Mouse (Mus musculus) gastrocnemius, adult 2 months (tissue): ENCODE measurements at regions not wholly inside any gene's neighbourhood (a gene's known extent, or its start where the extent isn't known, plus 50 kb on each side); places are given as distances from the start of the nearest gene placed in this dataset.

Source experiments
- DNase-seq: peaks from one replicate; pipeline ENCODE4 v3.0.0; 2022
- H3K27ac ChIP-seq: fragments of 200-600 bp; 2 replicates; pipeline ENCODE4 v1.8.1; 2022; ENCODE audit warnings: mild to moderate bottlenecking
- H3K4me3 ChIP-seq: fragments of 200-600 bp; 2 replicates; pipeline ENCODE4 v1.8.1; 2022; ENCODE audit warnings: mild to moderate bottlenecking, moderate library complexity
- CTCF ChIP-seq: fragments of 200-600 bp; IDR thresholded peaks from 2 replicates; pipeline ENCODE4 v1.8.1; 2022; ENCODE audit warnings: antibody characterized with exemption, mild to moderate bottlenecking, moderate library complexity
- intact Hi-C: fragments of 180-260 bp; cut with DNase I; formaldehyde crosslinking; loops from one replicate; pipeline ENCODE4 v1.15.1; 2025

GRCm38 (mm10) chr4:89523423-89524259, 155.6 kb upstream of the Dmrta1 start:
- Histone ChIP-seq H3K4me3 (peak overlapping the region; percentile 76; the same call in 1 of the 2 replicates), H3K27ac (no peak overlapping the region)
- no peak for DNase-seq
- intact Hi-C loops = loop anchor here (1.0 kb wide), 1 partner anchor 378 kb away; no protein-coding TSS in a partner anchor
- TF ChIP-seq CTCF = no peak

DNA sequence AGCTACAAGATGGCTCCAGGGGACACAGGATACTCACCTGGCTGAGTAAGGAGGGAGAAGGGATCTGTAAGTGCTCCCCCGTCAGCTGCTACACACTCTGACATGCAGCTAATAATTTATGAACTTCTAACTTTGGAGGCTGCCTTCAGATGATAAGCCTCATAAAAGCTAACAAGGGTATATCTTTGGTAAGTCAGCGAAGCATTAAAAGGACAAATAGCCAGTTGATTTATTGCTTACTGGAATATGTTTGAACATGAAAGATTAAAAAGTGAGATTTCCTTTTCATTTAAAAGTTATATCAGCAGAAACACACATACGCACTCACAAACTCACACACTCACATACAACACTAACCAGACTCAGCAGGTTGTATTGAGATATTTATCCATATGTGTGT, 161.2 kb upstream of the Dmrta1 start:
- intact Hi-C loops = no loop called here
- Histone ChIP-seq H3K4me3 (no peak overlapping the region), H3K27ac (no peak overlapping the region)
- no peak for DNase-seq
- no peak for TF ChIP-seq CTCF

- no peak for DNase-seq
- intact Hi-C loops = no loop called here
- no peak for TF ChIP-seq CTCF
- H3K4me3 ChIP-seq = no peak overlapping the region
- H3K27ac ChIP-seq = no peak overlapping the region
Observed at GRCm38 (mm10) chr4:89515823-89516411, 163.3 kb upstream of the Dmrta1 start.

DNA sequence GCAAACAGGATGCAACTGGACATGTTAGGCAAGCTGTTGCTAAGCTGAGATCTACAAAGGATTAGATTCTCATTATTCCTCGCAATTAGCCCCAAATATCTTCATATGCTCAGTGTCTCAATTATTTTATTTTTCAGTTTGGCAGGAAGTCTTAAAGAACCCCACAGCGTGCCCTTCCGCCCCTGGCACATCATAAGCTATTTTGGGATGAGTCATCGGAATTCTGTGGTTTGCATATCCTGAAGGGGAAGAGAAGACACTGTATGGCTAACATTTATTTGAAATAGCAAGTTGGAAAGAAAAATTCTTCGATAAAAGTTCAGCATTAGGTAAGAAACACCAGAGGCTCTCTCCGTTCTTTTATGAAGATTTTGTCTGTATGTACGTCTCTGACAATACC, 164.3 kb upstream of the Dmrta1 start:
- intact Hi-C loops = no loop called here
- DNase-seq = no peak
- no peak for TF ChIP-seq CTCF
- H3K27ac ChIP-seq = no peak overlapping the region
- H3K4me3 ChIP-seq = no peak overlapping the region

- no peak overlapping the region for H3K27ac ChIP-seq
- intact Hi-C loops = no loop called here
- no peak for DNase-seq
- TF ChIP-seq CTCF = no peak
- no peak overlapping the region for H3K4me3 ChIP-seq
Observed at GRCm38 (mm10) chr4:89510593-89510992, 168.6 kb upstream of the Dmrta1 start.

DNA sequence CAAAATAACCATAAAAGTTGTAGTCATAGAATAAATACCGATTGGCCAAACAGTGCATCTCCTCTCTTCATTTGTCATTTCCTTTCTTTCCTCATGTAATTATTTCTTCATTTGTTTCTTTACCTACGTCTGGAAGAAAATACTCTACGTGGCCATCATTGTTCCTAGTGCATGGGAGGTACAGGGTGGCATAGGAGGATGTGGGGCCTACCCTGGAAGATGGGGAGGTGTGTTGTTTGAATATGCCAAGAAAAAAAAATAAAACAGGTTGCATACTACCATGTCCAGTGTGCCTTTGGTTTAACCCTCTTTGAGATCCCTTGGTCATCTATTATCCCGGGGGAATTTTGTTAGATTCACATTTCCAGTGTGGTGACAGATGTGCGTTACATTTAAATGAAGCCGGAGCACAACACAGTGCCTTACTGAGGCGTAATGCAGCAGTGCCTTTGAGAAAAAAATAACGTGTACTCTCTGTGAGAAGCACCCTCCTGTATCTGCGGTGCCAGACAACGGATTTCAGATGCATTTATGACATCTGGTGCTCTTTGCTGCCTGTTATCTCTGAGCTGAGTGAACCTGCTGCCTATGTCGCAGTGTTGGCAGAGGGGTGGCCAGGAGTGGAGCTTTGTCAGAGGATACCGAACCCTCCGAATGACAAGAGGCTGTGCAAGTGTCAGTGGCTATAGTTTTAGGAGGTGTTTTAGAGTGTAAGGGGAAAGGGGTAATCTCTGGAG, 169.4 kb upstream of the Dmrta1 start:
- no peak overlapping the region for H3K27ac ChIP-seq
- DNase-seq = no peak
- intact Hi-C loops = no loop called here
- no peak overlapping the region for H3K4me3 ChIP-seq
- TF ChIP-seq CTCF = no peak

GRCm38 (mm10) chr4:89508103-89508763, 171.0 kb upstream of the Dmrta1 start:
- TF ChIP-seq CTCF = no peak
- Histone ChIP-seq H3K4me3 (no peak overlapping the region), H3K27ac (no peak overlapping the region)
- DNase-seq = no peak
- intact Hi-C loops = no loop called here

- no peak for DNase-seq
- intact Hi-C loops = no loop called here
- TF ChIP-seq CTCF = no peak
- no peak overlapping the region for H3K4me3 ChIP-seq
- H3K27ac ChIP-seq = no peak overlapping the region
Observed at GRCm38 (mm10) chr4:89505368-89505819, 173.8 kb upstream of the Dmrta1 start.

- DNase-seq = no peak
- H3K4me3 ChIP-seq = no peak overlapping the region
- intact Hi-C loops = no loop called here
- H3K27ac ChIP-seq = no peak overlapping the region
- TF ChIP-seq CTCF = no peak
Observed at GRCm38 (mm10) chr4:89500232-89500631, 179.0 kb upstream of the Dmrta1 start.

GRCm38 (mm10) chr4:89490947-89491346, 180.1 kb upstream of the Cdkn2b start:
- intact Hi-C loops = no loop called here
- Histone ChIP-seq H3K4me3 (no peak overlapping the region), H3K27ac (no peak overlapping the region)
- no peak for DNase-seq
- no peak for TF ChIP-seq CTCF

- intact Hi-C loops = no loop called here
- Histone ChIP-seq H3K27ac (no peak overlapping the region), H3K4me3 (no peak overlapping the region)
- no peak for DNase-seq
- no peak for TF ChIP-seq CTCF
Observed at GRCm38 (mm10) chr4:89487416-89488165, 176.8 kb upstream of the Cdkn2b start.

- intact Hi-C loops = no loop called here
- TF ChIP-seq CTCF = no peak
- no peak for DNase-seq
- Histone ChIP-seq H3K27ac (no peak overlapping the region), H3K4me3 (no peak overlapping the region)
Observed at GRCm38 (mm10) chr4:89486963-89487362, 176.1 kb upstream of the Cdkn2b start.
